Mouse (Mus musculus) myocyte (in vitro differentiated cells): ENCODE measurements at regions not wholly inside any gene's neighbourhood (a gene's known extent, or its start where the extent isn't known, plus 50 kb on each side); places are given as distances from the start of the nearest gene placed in this dataset.

Source experiments
- H3K27me3 ChIP-seq: one replicate; pipeline ENCODE4 v1.6.1; 2011; ENCODE audit not compliant: control insufficient read depth, insufficient read depth, insufficient read length
- H3K36me3 ChIP-seq: one replicate; pipeline ENCODE4 v1.6.1; 2011; ENCODE audit not compliant: control insufficient read depth, insufficient read depth
- H3K4me2 ChIP-seq: one replicate; pipeline ENCODE4 v1.6.1; 2011; ENCODE audit warnings: low read depth, control low read depth
- H3K4me3 ChIP-seq: one replicate; pipeline ENCODE4 v1.5.1; 2011; ENCODE audit warnings: mild to moderate bottlenecking, control low read depth, moderate library complexity
- H3K79me2 ChIP-seq: one replicate; pipeline ENCODE4 v1.6.1; 2011; ENCODE audit not compliant: control insufficient read depth, insufficient read depth
- H3ac ChIP-seq: one replicate; pipeline ENCODE4 v1.6.1; 2011; ENCODE audit not compliant: control insufficient read depth, insufficient read length
- CEBPB ChIP-seq: IDR thresholded peaks from 2 replicates; pipeline ENCODE4 v1.6.1; 2011; ENCODE audit warnings: mild to moderate bottlenecking, moderate library complexity; ENCODE audit not compliant: poor library complexity, insufficient read depth, severe bottlenecking
- E2F4 ChIP-seq: IDR thresholded peaks from one replicate; pipeline ENCODE4 v1.6.1; 2011; ENCODE audit warnings: mild to moderate bottlenecking, control low read depth, moderate library complexity; ENCODE audit not compliant: insufficient read depth
- MAX ChIP-seq: IDR thresholded peaks from one replicate; pipeline ENCODE4 v1.6.1; 2011; ENCODE audit warnings: low read depth, mild to moderate bottlenecking, control low read depth
- MYOD1 ChIP-seq, 3 experiments: IDR thresholded peaks; one replicate each; pipeline ENCODE4 v1.6.1; 2011; ENCODE audit warnings: control low read depth in 2 of 3, low read depth in 2 of 3, mild to moderate bottlenecking in 2 of 3, moderate library complexity in 1 of 3; ENCODE audit not compliant: insufficient read length in 2 of 3, control insufficient read depth in 1 of 3
- MYOG ChIP-seq, 3 experiments: IDR thresholded peaks; one replicate each; pipeline ENCODE4 v1.6.1; 2011; ENCODE audit warnings: control low read depth in 2 of 3, low read depth in 2 of 3, mild to moderate bottlenecking in 2 of 3; ENCODE audit not compliant: insufficient read length in 2 of 3, control insufficient read depth in 1 of 3, insufficient read depth in 1 of 3
- POLR2A ChIP-seq: IDR thresholded peaks from one replicate; pipeline ENCODE4 v1.6.1; 2011; ENCODE audit warnings: low read depth, mild to moderate bottlenecking, control low read depth, moderate library complexity; ENCODE audit not compliant: insufficient read length
- POLR2AphosphoS2 ChIP-seq: IDR thresholded peaks from one replicate; pipeline ENCODE4 v1.6.1; 2011; ENCODE audit warnings: low read depth, control low read depth; ENCODE audit not compliant: insufficient read length
- REST ChIP-seq: IDR thresholded peaks from one replicate; pipeline ENCODE4 v1.6.1; 2011; ENCODE audit warnings: mild to moderate bottlenecking, control low read depth, moderate library complexity; ENCODE audit not compliant: insufficient read depth, insufficient read length
- SRF ChIP-seq: IDR thresholded peaks from one replicate; pipeline ENCODE4 v1.6.1; 2011; ENCODE audit warnings: low read depth; ENCODE audit not compliant: control insufficient read depth, insufficient read length
- TCF12 ChIP-seq: IDR thresholded peaks from one replicate; pipeline ENCODE4 v1.6.1; 2011; ENCODE audit warnings: mild to moderate bottlenecking, control low read depth; ENCODE audit not compliant: poor library complexity, insufficient read depth, severe bottlenecking
- TCF3 ChIP-seq: IDR thresholded peaks from one replicate; pipeline ENCODE4 v1.6.1; 2011; ENCODE audit warnings: low read depth, control low read depth; ENCODE audit not compliant: insufficient read length
- USF1 ChIP-seq: IDR thresholded peaks from one replicate; pipeline ENCODE4 v1.6.1; 2011; ENCODE audit warnings: low read depth, mild to moderate bottlenecking, control low read depth, moderate library complexity

DNA sequence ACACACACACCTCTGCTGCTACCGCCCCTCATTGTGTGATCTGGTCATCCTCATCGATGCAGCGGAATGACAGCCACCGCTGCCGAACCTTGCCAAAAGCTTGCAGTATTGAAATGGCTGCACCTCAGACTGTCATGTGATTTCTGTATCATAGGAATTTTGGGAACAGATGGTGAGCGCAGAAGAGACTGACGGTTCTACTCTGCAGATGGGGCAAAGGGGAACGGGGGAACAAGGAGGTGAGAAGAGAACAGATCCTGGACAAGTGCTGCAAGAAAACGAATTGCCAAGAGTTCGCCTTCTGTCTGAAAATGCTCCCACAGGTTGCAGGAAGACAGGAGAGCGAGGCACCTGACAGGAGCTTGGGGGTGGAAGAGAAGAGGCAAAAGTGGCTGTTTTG lies 96.9 kb upstream of the Smarca2 start:
- H3K36me3 ChIP-seq: no peaks in the 10 kb centered on the region
- H3K27me3 ChIP-seq: no peaks in the 10 kb centered on the region
- TF ChIP-seq TCF3: no peak
- TF ChIP-seq POLR2AphosphoS2: no peak
- no peak for TF ChIP-seq TCF12
- no peak for TF ChIP-seq POLR2A
- TF ChIP-seq USF1: no peak
- TF ChIP-seq E2F4: no peak
- TF ChIP-seq MYOG (IDR thresholded peaks at IDR 0.05; ENCODE audit: control insufficient read depth in 1 of 3, insufficient read depth in 1 of 3, insufficient read length in 2 of 3, low read depth in 2 of 3): no peak
- no peak for TF ChIP-seq MYOD1 (IDR thresholded peaks at IDR 0.05; ENCODE audit: control insufficient read depth in 1 of 3, insufficient read length in 2 of 3, low read depth in 2 of 3)
- no peak for TF ChIP-seq CEBPB
- no peak for TF ChIP-seq REST
- TF ChIP-seq MAX: no peak
- no peak for TF ChIP-seq SRF
- H3K4me2 ChIP-seq: no peak overlapping the region
- H3K79me2 ChIP-seq: no peaks in the 10 kb centered on the region
- no peak overlapping the region for H3ac ChIP-seq
- H3K4me3 ChIP-seq: no peak overlapping the region

DNA sequence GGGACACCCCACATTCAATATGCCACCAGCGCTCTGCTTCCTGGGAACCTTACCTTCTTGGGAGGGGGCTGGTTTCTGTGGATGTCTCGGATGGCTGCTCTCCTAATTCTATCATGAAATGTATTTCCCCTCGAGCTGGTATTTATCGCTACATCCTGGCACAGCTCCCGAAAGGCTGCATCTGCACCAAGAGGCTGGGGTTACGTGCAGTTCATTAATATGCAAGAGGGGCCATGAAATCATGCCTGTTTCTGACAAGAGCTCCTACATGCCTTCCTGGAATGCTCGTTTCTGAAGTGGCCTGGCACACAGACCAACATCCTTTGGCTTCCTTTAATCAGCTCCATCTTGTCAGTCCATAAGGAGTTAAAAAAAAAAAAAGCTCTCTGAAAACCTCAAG lies 96.2 kb upstream of the Smarca2 start:
- TF ChIP-seq USF1 (no peak), POLR2AphosphoS2 (no peak), E2F4 (no peak), MYOG (IDR thresholded peaks at IDR 0.05; ENCODE audit: control insufficient read depth in 1 of 3, insufficient read depth in 1 of 3, insufficient read length in 2 of 3, low read depth in 2 of 3) (no peak), POLR2A (no peak), MYOD1 (IDR thresholded peaks at IDR 0.05; ENCODE audit: control insufficient read depth in 1 of 3, insufficient read length in 2 of 3, low read depth in 2 of 3) (no peak), TCF12 (no peak), CEBPB (no peak), TCF3 (no peak), SRF (no peak), REST (no peak), MAX (no peak)
- no peaks in the 10 kb centered on the region for H3K79me2 ChIP-seq

DNA sequence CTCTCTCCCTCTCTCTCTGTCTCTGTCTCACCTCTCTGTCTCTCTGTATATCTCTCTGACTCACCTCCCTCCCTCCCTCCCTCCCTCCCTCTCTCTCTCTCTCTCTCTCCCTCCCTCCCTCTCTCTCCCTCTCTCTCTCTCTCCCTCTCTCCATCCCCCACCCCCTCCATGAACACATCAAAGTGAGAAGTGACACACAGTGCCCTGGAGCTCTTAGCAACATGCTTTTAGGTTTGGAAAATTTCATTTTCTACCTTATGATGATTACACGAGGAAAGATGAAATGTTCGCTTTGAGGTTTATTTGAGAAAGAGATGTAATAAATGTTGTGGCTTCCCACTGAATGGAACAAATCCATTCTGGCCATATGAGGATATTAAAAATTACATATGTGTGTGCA lies 95.6 kb upstream of the Smarca2 start:
- H3K27me3 ChIP-seq: no peaks in the 10 kb centered on the region
- no peaks in the 10 kb centered on the region for H3K36me3 ChIP-seq
- no peaks in the 10 kb centered on the region for H3K79me2 ChIP-seq
- H3K4me2 ChIP-seq: no peak overlapping the region
- no peak overlapping the region for H3ac ChIP-seq
- H3K4me3 ChIP-seq: no peak overlapping the region
- TF ChIP-seq CEBPB: no peak
- TF ChIP-seq MYOG (IDR thresholded peaks at IDR 0.05; ENCODE audit: control insufficient read depth in 1 of 3, insufficient read depth in 1 of 3, insufficient read length in 2 of 3, low read depth in 2 of 3): no peak
- TF ChIP-seq TCF3: no peak
- no peak for TF ChIP-seq E2F4

More for the DNA sequence above, 96.2 kb upstream of the Smarca2 start:
- Histone ChIP-seq H3K36me3 (no peaks in the 10 kb centered on the region), H3K4me2 (no peak overlapping the region), H3K27me3 (no peaks in the 10 kb centered on the region), H3ac (no peak overlapping the region), H3K4me3 (no peak overlapping the region)

DNA sequence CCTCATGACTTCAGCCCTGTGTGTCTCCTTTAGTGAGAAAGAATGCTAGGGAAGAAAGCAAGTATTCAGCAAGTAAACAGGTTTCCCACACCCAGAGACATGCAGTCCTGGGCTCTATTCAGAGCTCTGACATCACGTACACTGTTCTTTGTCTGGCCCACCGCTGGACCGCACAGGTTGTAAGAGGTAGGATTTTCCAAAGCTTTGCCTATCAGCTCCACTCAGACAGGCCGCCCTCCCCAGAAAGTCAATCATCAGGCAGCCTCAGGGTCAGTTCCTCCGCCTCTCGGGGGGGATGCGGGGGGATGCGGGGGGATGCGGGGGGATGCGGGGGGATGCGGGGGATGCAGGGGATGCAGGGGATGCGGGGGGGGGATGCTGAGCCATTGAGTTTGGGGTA lies 94.7 kb upstream of the Smarca2 start:
- TF ChIP-seq POLR2A (no peak), MAX (no peak), MYOG (IDR thresholded peaks at IDR 0.05; ENCODE audit: control insufficient read depth in 1 of 3, insufficient read depth in 1 of 3, insufficient read length in 2 of 3, low read depth in 2 of 3) (no peak), REST (no peak), SRF (no peak), MYOD1 (IDR thresholded peaks at IDR 0.05; ENCODE audit: control insufficient read depth in 1 of 3, insufficient read length in 2 of 3, low read depth in 2 of 3) (no peak), CEBPB (no peak), USF1 (no peak), TCF12 (no peak), TCF3 (no peak)
- no peaks in the 10 kb centered on the region for H3K79me2 ChIP-seq
- H3K4me2 ChIP-seq: no peak overlapping the region
- H3K27me3 ChIP-seq: no peaks in the 10 kb centered on the region
- no peak overlapping the region for H3K4me3 ChIP-seq
- H3ac ChIP-seq: no peak overlapping the region
- no peaks in the 10 kb centered on the region for H3K36me3 ChIP-seq

DNA sequence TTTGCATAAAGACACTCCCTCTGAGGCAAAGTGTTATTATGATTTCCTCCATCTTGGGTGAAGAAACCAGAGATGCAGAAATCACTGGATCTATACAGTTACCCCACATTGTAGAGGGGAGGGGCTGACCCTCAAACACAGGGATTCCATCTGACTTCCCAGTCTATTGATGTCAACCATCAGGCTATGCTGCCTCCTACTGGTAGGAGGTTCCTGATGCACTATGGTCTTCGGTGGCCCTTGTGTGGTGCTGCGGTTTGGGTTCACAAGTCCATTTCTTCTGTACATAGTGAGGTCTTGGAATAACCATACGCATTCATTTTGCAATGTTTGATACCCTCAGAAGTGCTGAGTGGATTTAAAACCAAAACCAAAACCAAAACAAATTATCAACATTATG lies 94.0 kb upstream of the Smarca2 start:
- H3ac ChIP-seq: no peak overlapping the region
- no peak overlapping the region for H3K4me2 ChIP-seq
- no peaks in the 10 kb centered on the region for H3K36me3 ChIP-seq
- no peaks in the 10 kb centered on the region for H3K27me3 ChIP-seq
- no peak overlapping the region for H3K4me3 ChIP-seq
- TF ChIP-seq TCF3: no peak
- no peak for TF ChIP-seq MYOG (IDR thresholded peaks at IDR 0.05; ENCODE audit: control insufficient read depth in 1 of 3, insufficient read depth in 1 of 3, insufficient read length in 2 of 3, low read depth in 2 of 3)
- H3K79me2 ChIP-seq: no peaks in the 10 kb centered on the region
